In the genomic region with DNA sequence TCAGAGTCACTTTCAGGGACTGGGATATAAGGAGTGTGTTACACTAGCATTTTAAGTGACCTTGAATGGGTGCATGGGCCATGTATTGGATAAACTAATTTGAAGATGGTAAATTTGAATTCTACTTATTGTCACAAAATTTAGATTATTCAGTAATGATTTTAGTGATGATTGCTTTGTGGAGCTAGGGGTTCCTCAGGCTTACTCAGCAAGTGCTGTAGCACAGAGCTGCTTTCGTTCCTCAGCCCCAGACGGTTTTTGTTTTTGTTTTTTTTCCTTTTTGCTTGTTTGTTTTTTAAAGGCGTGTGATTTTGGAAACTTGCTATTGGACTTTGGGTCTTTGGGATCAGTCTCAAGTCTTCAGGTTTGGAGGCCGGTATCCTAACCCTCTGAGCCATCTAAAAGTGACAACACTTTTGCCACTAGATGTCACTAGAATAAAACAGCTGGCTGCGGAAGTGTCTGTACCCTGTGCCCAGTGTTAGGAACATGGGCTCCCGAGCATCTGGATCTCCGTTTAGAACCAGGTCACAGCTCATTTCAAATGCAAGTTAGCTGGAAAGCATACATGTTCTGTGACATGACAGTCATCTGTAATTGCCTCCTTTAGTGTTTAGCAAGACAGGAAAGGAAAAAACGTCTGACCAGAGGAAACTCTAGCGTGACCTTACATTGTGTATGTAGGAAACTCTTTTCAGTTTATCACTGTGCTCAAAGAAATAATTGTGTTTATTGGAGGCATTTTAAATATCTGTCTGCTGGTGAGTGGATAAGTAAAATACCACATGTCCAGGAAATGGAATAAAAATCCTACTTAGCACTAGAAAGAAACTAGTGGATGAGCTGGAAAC, we compare ENCODE assay signal across 8 mouse cellular contexts. TPM values are rescaled to one million over a fixed set of nuclear protein-coding genes. Genes with fewer than 3 reads are reported as not detected.
DNase-seq lines count a peak whose midpoint lies in the region; ATAC-seq and TF ChIP-seq lines count a peak whose summit lies in the region.

No protein-coding gene starts in this region.

- no peak for TF ChIP-seq POLR2A in limb, embryonic 14.5 days (IDR thresholded peaks at IDR 0.05; ENCODE audit: borderline replicate concordance, extremely low read depth, insufficient read depth, insufficient read length)

- H3K27ac ChIP-seq in limb, embryonic 14.5 days (replicated peaks; ENCODE audit: low read depth, low read length) = no peak overlapping the region
- H3K27ac ChIP-seq in midbrain, embryonic 15.5 days = no peak overlapping the region
- no peak overlapping the region for H3K27ac ChIP-seq in stomach, postnatal 0 days (replicated peaks)

- H3K36me3 ChIP-seq in limb, embryonic 14.5 days (ENCODE audit: control insufficient read depth, insufficient read depth, low read length) = no peaks in the 10 kb centered on the region
- no peaks in the 10 kb centered on the region for H3K36me3 ChIP-seq in midbrain, embryonic 15.5 days (replicated peaks)
- H3K36me3 ChIP-seq in stomach, postnatal 0 days (ENCODE audit: control insufficient read depth, insufficient read depth, low read length) = no peaks in the 10 kb centered on the region

- TF ChIP-seq EP300 in stomach, postnatal 0 days (optimal IDR thresholded peaks at IDR 0.05) = no peak

- H3K27me3 ChIP-seq in limb, embryonic 14.5 days (ENCODE audit: control insufficient read depth, insufficient read depth, low read length) = no peaks in the 10 kb centered on the region
- no peaks in the 10 kb centered on the region for H3K27me3 ChIP-seq in midbrain, embryonic 15.5 days (replicated peaks)
- H3K27me3 ChIP-seq in stomach, postnatal 0 days (ENCODE audit: control insufficient read depth, insufficient read depth, low read length) = no peaks in the 10 kb centered on the region

- DNase-seq in CD4-positive helper T cell, adult 2 months (ENCODE audit: low read depth, low spot score) = peak; percentile 60
- peak; percentile 31 for DNase-seq in adrenal gland, adult 8-10 months
- DNase-seq in embryo, embryonic 9.5 days (ENCODE audit: extremely low spot score) = peak; percentile 51
- DNase-seq in heart, adult 8-10 months (ENCODE audit: low spot score) = peak; percentile 75
- DNase-seq in kidney, adult 18-20 months = peak; percentile 50
- DNase-seq in limb, embryonic 14.5 days (ENCODE audit: low spot score) = peak; percentile 77
- peak; percentile 53 for DNase-seq in stomach, postnatal 0 days (ENCODE audit: low spot score)

- H3K4me1 ChIP-seq in limb, embryonic 14.5 days (ENCODE audit: control insufficient read depth, insufficient read depth, low read length) = no peaks in the 10 kb centered on the region; the same call in none of the 2 replicates
- 0 out of 2 replicates have a peak, but pooled peaks cover 2% of the 10 kb centered on the region for H3K4me1 ChIP-seq in midbrain, embryonic 15.5 days
- no peaks in the 10 kb centered on the region for H3K4me1 ChIP-seq in stomach, postnatal 0 days (replicated peaks; ENCODE audit: control insufficient read depth, insufficient read depth)

- WGBS in limb, embryonic 14.5 days = 16% methylated on average over 9 of the region's 9 CpGs
- WGBS in midbrain, embryonic 15.5 days = 23% methylated on average over 9 of the region's 9 CpGs
- WGBS in stomach, postnatal 0 days = 15% methylated on average over 9 of the region's 9 CpGs

- H3K4me3 ChIP-seq in limb, embryonic 14.5 days (replicated peaks; ENCODE audit: low read length) = no peak overlapping the region
- H3K4me3 ChIP-seq in midbrain, embryonic 15.5 days = no peak overlapping the region
- H3K4me3 ChIP-seq in stomach, postnatal 0 days (ENCODE audit: low read depth, low read length) = no peak overlapping the region

- H3K4me2 ChIP-seq in limb, embryonic 14.5 days (replicated peaks; ENCODE audit: low read depth, low read length, severe bottlenecking) = no peak overlapping the region
- no peak overlapping the region for H3K4me2 ChIP-seq in midbrain, embryonic 15.5 days
- H3K4me2 ChIP-seq in stomach, postnatal 0 days (replicated peaks; ENCODE audit: low read depth) = 0 out of 2 replicates have a peak overlapping the region, but pooled peaks have one; percentile 9

- peak; percentile 85 for ATAC-seq in limb, embryonic 14.5 days (ENCODE audit: low FRiP score, low read depth)
- ATAC-seq in midbrain, embryonic 15.5 days (replicated peaks) = peak; percentile 95
- peak; percentile 55; the same call in 1 of the 2 replicates for ATAC-seq in stomach, postnatal 0 days (ENCODE audit: low FRiP score, low TSS enrichment)

- H3K9ac ChIP-seq in limb, embryonic 14.5 days (ENCODE audit: low read depth, low read length, severe bottlenecking) = no peak overlapping the region
- no peak overlapping the region for H3K9ac ChIP-seq in midbrain, embryonic 15.5 days
- H3K9ac ChIP-seq in stomach, postnatal 0 days (ENCODE audit: low read length) = no peak overlapping the region

- TF ChIP-seq CTCF in stomach, postnatal 0 days (IDR thresholded peaks at IDR 0.05; ENCODE audit: low read depth) = peak; percentile 90

- no peaks in the 10 kb centered on the region for H3K9me3 ChIP-seq in limb, embryonic 14.5 days (ENCODE audit: control insufficient read depth, low read length)
- no peaks in the 10 kb centered on the region for H3K9me3 ChIP-seq in midbrain, embryonic 15.5 days
- no peaks in the 10 kb centered on the region for H3K9me3 ChIP-seq in stomach, postnatal 0 days (ENCODE audit: control insufficient read depth, low read length)

RNA-seq across cellular contexts. Expression of gene Borcs5, which starts 20.0 kb away (rescaled TPM):
- total RNA-seq in adrenal gland, adult 8-10 months (2022) = 10 to 100 TPM; 18.4 to 25.8 (median 23.1) TPM
- total RNA-seq in heart, adult 8-10 months (2022) = 10 to 100 TPM; 10.3 to 12.6 (median 11.5) TPM
- 11.4 and 14.0 TPM in 2 replicates for polyA plus RNA-seq in limb, embryonic 14.5 days (2012; rRNA removed)
- 18.0 and 20.5 TPM in 2 replicates for polyA plus RNA-seq in limb, embryonic 14.5 days (2014; fragmentation: Nextera tagmentation; extraction: Ambion mirVana)
- polyA plus RNA-seq in midbrain, embryonic 15.5 days (2015; fragmentation: Nextera tagmentation; extraction: Ambion mirVana) = 48.6 and 49.7 TPM in 2 replicates
- polyA plus RNA-seq in stomach, postnatal 0 days (2015; fragmentation: Nextera tagmentation; extraction: Ambion mirVana) = 17.7 and 20.7 TPM in 2 replicates

RNA-seq across cellular contexts. Expression of gene Mansc1, which starts 27.0 kb away (rescaled TPM):
- total RNA-seq in adrenal gland, adult 8-10 months (2022) = 10 to 100 TPM in 1 of 4 experiments, 1 to 10 TPM in 3; 5.4 to 10.2 (median 7.8) TPM
- 1 to 10 TPM; 3.3 to 5.4 (median 4.3) TPM for total RNA-seq in heart, adult 8-10 months (2022)
- 2.4 and 2.6 TPM in 2 replicates for polyA plus RNA-seq in limb, embryonic 14.5 days (2012; rRNA removed)
- polyA plus RNA-seq in limb, embryonic 14.5 days (2014; fragmentation: Nextera tagmentation; extraction: Ambion mirVana) = 2.2 and 2.3 TPM in 2 replicates
- polyA plus RNA-seq in midbrain, embryonic 15.5 days (2015; fragmentation: Nextera tagmentation; extraction: Ambion mirVana) = 1.1 TPM in 2 replicates
- 17.1 and 18.2 TPM in 2 replicates for polyA plus RNA-seq in stomach, postnatal 0 days (2015; fragmentation: Nextera tagmentation; extraction: Ambion mirVana)
